Mouse (Mus musculus) heart, postnatal 0 days (tissue): ENCODE results near the gene Fbxw11.

Source experiments
- CTCF ChIP-seq: IDR thresholded peaks from 2 replicates; pipeline ENCODE4 v1.5.1; 2016; ENCODE audit warnings: antibody characterized with exemption, control low read depth, low read depth
- EP300 ChIP-seq: IDR thresholded peaks from 2 replicates; pipeline ENCODE4 v1.6.1; 2016; ENCODE audit warnings: antibody characterized with exemption, low read depth

DNA sequence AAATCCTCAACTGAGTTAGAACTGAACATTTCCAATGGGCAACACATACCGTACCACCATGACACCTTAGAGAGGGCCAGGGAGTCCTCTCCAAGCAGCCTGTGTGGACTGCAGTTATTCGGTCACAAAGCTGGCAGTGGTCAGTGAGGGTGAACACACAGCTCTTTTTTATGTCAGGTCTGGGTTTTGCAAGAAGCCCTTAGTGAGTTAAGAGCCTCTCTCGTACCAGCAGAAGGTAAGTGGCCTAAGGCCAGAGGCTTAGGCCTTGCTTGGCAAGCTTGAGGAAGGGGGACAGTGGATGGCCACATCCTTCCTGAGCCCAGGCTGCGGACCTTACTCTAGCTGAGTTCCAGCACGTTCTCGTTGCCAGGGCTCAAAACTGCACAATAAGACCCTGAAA, 42.2 kb upstream of the Fbxw11 start:
- TF ChIP-seq CTCF: no peak
- TF ChIP-seq EP300: no peak
